Mouse (Mus musculus): Measurements from ENCODE around the gene Atad2b. TPM values are rescaled to one million over a fixed set of nuclear protein-coding genes. Genes with fewer than 3 reads are reported as not detected.
"Not testable (repeated sequence)": the region's sequence is repeated elsewhere in the genome, so short reads cannot be mapped to it uniquely, and the experiment has no call there.

Gene Atad2b
- total RNA-seq, 2 experiments from 2014 or later: 43.8 to 49.0 TPM

DNA sequence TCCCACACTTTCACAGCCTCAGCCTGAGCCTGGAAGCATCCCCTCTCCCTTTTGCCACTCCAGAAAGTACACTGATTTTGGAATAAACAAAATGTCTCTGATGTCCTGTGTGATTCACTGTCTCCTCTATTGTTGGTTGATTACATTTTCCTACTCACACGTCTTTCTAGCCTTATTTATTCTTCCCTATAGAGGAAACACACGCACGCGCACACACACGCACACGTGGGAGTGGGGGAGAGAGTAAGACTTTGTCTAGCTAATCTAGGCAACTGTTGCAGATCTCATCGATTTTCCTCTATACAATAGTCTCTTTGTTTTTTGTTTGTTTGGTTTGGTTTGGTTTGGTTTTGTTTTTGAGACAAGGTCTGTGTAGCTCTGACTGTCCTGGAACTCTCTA, 8.8 kb upstream of the Atad2b start:
- ATAC-seq (replicated peaks; ENCODE audit: poor library complexity, severe bottlenecking): no peak

DNA sequence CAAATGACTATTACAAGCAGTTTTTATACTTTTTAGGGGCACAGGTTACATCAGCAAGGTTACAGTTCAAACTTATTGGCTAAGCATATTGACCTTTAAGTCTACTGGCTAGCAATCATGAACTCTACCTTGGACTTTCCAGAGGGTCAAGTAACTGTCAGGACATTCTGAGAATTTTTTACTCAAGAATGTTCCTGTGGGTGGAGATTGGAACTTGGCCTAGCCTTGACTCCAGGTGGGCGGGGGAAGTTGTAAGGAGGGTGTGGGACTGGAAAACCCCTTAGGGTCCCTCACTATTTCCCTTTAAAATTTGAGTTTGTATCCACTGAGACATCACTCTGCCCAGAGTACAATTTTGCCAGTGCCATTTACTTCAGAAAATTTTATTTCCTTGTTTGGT, 6.7 kb upstream of the Atad2b start:
- ATAC-seq (replicated peaks; ENCODE audit: poor library complexity, severe bottlenecking): not testable (repeated sequence)

DNA sequence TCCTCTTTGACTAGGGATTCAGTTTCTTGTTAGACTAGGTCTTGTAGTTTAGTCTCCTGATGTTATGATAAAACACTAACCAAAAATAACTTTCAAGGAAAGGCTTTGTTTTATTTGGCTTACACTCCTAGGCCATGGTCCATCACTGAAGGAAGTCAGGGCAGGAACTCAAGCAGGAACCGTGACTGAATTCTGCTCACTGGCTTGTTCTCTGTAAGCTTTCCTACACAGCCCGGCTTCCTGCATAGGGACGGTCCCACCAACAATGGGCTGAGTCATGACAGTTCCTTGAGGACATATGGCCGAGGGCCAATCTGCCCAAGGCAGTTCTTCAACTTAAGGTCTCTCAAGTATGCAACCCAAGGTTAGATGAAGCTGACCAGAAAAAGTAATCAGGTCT, 5.4 kb upstream of the Atad2b start:
- no peak for ATAC-seq (replicated peaks; ENCODE audit: poor library complexity, severe bottlenecking)

DNA sequence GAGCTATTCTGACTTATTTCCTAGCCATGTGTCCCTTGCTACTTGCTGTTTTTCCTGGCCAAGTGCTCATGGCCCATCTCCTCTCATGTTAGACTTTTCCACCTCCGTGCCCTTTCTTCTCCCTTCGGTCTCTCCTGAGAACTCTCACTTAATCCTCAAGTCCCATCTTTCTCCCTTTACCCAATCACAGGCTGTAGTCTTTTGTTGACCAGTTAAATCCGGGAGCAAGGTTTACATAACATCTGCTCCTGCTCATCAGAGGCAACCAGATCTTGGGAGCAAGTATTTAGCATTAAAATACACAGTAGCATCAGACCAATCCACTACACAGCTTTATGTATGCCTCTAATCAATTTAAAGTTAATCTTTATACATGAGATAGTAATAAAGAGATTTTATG, 2.7 kb upstream of the Atad2b start:
- no peak for ATAC-seq (replicated peaks; ENCODE audit: poor library complexity, severe bottlenecking)

DNA sequence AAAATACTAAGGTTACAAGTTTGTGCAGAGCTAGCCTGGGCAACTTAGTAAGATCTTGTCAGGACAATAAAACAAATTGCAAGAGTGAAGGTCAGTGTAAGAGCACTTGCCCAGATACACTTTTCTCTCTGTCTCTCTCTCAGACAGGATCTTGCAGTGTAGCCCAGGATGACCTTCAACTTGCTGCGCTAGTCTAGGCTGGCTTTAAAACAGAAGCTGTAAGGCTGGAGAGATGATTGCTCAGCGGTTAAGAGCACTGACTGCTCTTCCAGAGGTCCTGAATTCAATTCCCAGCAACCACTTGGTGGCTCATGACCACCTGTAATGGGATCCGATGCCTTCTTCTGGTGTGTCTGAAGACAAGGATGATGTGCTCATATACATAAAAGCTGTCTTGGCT, 2.2 kb upstream of the Atad2b start:
- no peak for ATAC-seq (replicated peaks; ENCODE audit: poor library complexity, severe bottlenecking)

DNA sequence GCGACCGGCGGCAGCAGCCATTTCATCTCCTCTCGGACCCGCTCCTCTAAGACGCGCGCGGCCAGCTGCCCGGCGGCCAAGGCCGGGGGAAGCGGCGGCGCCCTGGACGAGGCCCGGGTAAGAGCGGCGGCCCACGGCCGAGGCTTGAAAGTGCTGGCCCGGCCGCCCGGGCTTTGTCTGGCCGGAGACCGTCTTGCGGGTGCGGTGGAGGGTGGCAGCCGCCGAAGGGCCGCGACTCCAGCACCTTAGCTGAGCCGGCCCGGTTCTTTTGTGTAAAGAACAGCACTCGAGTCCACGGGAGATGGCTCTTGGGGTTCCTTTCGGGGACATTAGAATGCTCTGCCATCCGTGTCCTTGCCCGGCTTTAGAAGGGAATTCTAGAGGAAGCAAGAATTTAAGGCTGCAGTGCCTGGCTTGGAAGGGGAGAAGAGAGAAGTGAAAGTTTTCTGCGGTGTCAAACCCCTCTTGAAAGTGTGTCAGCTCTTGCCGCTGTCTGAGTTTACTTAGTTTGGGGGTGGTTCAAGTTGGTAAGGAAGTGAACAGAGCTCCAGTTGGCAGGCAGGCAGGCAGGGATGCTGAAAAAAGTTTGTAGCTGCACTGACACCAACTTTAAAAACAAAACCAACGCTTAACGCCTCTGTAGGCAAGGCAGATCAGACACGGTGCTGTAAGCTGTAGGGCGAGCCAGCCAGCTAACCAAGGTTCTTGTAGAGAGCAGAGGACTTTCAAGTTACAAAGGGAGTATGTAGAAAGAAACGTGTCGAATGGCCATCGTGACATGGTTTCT, 845 bp downstream of the Atad2b start:
- peak; percentile 68 for ATAC-seq (replicated peaks; ENCODE audit: poor library complexity, severe bottlenecking)

DNA sequence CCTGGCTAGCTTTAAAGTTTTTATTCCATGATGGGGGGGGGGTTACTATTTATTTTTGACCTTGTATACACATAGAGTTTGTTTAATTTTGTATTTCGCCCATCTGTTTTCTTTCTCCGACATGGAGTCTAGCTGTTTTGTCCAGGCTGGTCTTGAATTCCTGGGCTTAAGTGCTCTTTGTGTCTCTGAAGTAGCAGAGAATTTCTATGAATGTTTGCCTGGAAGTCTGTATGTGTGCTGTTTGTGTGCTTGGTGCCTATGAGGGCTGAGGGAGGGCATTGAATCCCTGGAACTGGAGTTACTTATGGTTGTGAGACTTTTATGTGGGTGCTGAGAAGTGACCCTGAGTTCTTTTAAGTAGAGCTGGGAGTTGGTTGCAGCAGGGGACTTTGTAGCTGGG, 11.0 kb downstream of the Atad2b start:
- no peak for ATAC-seq (replicated peaks; ENCODE audit: poor library complexity, severe bottlenecking)

DNA sequence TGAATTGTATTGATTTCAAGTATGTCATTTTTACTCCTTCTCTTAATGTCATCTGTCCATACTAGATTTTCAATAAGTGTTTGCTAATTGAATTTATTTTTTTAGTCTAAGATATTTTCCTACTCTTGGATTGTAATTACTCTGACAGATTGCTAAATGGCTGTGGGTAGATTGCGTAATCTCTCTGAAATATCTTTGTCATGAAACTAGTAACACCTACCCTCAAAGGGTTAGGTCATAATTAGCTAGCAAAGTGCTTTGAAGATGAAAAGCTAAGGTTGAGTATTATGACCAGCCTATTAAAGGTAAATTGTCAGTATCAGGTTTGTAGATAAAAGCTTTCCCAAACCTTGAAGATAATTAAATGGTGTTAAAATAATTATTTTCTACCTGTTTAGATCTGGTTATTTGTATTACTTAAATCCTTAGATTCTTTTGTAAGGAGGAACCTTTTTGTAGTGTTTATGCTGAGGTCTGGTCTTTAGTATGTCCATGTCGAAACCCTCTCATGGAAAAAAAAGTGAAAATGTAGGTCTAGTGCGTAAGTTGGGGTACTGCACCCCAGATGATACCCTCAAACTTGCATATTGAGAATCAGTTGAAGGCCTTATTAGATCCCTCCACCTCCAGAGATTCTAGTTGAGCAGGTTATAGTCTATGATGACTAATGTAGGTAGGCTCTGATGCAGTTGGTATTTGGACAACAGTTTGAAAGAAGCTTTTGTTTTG, 13.8 kb downstream of the Atad2b start:
- peak; percentile 98 for ATAC-seq (replicated peaks; ENCODE audit: poor library complexity, severe bottlenecking)

DNA sequence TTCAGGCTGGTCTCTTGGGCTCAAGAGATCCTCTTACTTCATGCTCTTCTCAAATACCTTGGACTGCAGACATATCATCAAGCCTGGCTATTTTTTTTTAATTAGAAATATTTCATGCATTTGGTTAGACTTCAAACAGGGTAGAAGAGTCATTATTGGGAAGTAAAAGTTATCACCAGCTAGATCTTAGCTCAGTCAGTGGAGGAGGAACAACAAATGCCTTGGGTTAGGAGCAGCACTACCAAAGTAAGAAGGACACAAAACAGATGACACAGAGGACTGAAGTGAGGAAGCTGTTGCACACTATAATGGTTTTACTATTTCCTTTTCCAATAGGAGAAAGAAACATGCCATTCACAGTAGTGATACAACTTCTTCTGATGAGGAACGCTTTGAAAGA, 35.1 kb downstream of the Atad2b start:
- ATAC-seq (replicated peaks; ENCODE audit: poor library complexity, severe bottlenecking): no peak

DNA sequence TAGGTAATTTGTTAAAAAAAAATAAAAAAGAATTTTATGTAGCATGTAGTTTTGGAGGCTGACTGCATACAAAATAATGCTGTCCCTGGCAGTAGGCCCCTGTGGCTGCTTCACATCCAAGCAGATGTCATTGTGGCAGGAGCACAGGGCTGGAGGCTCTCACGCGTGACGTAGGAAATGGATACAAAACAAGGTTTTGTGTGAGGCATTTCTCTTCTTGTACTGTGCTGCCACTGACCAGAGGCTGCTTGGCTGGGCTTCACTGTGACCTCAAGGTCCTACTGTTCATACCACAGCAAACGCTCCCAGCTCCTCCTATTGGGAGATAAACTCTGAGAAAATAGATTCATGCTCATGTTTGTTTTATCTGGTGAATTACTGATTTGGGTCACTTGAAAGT, 36.0 kb downstream of the Atad2b start:
- no peak for ATAC-seq (replicated peaks; ENCODE audit: poor library complexity, severe bottlenecking)

DNA sequence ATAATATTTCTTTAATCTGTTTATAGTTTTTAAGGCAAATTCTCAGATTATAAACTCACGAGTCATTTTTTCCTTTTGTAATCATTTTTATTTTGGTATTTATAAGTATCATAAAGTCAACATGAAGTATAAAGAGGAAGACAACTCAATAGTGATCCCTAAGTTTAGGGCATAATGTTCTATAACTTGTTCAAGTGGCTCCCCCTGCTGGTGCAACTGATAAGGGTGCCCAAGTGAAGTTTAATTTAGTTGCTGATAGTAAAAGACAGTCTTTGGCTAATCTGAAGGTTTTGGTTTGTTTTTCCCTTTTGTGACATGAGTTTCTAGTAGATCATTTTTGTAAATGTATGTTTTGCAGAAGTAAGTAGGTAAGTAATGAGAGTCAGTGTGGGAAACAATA, 55.8 kb downstream of the Atad2b start:
- ATAC-seq (replicated peaks; ENCODE audit: poor library complexity, severe bottlenecking): peak; percentile 77

DNA sequence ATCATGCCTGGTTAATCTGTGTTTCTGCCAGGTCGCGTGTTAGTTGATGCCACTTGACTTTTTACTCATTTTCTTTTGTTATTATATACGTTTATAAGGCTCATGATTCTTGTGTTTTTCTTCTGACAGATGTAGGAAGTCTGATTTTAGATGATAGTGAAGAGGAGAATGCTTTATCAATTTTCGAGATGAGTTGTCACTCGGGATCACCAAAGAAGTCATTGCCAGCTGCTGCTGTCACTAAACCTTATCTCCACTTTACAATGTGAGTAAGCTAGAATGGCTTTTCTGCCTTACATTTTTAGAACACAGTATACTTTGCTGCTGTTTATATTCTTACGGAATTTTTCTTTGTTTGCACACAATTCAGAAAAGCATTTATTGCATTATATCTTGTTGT, 61.2 kb downstream of the Atad2b start:
- ATAC-seq (replicated peaks; ENCODE audit: poor library complexity, severe bottlenecking): no peak

DNA sequence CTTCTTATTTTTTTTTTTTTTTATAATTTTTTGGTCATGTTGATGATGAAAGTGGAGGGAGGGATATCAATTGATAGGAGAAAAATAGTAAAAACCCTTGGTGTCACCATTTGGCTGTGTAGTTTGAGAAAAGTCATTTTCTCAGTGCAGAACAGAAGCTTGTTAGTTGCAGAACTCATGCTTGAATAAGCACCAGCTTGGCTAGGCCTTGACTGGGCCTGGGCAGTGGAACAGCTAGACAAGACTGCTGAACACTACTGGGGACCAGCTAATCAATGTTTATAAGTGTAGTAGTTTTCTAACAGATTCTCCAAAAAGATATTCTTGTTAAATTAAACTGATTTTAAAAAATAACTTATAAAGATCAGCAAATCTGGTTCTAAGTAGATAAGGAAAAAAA, 79.8 kb downstream of the Atad2b start:
- ATAC-seq (replicated peaks; ENCODE audit: poor library complexity, severe bottlenecking): no peak

DNA sequence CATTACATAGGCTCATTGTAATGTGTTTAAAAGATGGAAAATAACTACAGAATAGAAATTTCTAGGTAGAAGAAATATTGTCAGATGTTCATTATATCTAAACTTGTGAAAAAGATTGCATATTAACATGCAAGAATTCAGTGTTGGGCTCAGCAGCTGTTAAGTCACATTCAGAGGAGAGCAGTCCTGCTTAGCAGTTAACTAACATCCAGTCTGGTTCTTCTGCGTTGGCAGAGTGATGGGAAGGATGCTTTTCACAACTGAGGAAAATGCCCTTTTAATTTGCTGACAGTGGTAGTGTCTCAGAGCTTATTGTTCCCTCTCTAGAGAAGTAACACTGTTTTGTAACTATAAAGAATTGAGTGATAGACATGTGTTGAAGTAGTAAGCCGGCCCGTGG, 88.2 kb downstream of the Atad2b start:
- ATAC-seq (replicated peaks; ENCODE audit: poor library complexity, severe bottlenecking): no peak

DNA sequence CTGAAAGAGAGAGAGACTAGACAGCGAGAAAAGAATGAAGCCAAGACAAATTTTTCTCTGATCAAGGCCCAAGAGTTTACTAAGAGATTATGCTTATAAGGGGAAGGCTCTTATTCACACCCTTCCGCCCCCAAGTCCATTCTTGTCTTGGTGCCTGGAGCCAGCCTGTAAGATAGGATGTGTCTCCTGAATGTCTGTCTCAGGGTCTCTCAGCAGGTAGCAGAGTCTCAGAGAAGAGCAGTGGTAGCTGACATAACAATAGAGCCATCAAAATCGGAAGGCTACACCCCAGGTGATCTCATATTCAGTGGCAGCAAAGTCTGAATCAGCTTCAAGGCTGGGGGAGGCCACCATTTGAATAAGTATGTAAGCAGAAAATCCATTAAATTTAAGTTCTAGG, 88.6 kb downstream of the Atad2b start:
- not testable (repeated sequence) for ATAC-seq (replicated peaks; ENCODE audit: poor library complexity, severe bottlenecking)

DNA sequence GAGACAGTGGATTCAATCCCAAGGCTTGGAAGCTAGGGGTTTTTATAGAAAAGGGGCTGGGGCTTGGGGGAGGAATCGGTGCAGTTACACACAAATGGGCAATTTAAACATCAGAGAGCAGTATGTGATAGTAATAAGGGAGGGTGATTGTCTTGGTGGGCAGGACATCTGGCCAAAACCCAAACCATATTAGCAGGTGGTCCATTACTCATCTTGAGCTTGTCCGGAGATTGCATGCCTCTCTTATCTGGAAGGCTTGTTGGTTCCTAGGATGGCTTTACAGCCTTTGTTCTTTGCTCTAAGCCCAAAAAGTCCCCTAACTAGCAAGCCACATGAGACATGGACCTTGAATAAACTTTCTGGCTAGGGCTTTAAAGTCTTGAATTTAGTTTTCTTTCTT, 91.5 kb downstream of the Atad2b start:
- not testable (repeated sequence) for ATAC-seq (replicated peaks; ENCODE audit: poor library complexity, severe bottlenecking)

DNA sequence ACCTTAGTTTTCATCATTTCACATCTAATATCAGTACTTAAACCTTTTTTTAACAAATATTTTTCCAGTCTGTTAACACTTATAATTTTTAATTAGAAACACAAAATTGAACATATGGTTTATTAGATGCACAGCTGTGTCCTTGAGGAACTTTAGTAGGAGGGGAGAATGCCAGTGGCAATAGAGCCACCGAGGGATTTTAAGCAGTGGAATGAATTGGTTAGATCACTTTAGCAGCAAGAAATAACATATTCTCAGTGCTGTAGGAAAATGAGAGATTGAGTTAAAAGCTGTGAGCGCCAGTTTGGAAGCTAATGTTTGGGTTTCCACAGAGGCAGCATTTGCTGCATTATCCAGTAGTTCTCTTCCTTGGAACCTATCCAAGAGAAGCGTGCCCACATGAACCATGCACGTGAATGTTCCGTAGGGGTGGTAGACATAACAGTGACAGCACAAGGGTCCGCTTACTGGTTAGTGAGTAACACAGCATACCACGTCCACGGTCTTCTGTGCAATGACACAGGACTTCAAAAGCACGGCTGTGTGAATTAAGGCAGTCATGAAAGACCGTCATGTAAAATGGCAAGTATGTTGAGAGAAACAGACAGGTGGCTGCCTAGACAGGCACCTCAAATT, 108.2 kb downstream of the Atad2b start:
- no peak for ATAC-seq (replicated peaks; ENCODE audit: poor library complexity, severe bottlenecking)

DNA sequence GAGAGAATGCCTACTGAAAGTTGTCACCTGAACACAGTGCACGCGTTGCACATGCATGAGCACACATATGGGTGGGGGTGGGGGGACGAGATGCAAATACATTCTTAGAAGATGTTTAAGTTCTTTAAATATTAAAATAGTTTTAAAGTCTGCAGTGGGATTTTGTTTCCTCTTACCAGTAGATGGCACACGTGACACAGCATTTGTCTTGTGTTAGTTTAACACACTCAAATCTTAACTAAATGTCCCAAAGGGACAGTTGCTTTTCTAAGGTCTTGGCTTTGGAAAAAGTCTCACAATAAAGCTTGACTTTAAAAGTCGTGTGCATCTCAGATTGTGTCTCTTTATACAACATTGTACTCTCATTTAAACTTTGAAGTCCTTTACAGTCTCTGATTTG, 111.9 kb downstream of the Atad2b start:
- no peak for ATAC-seq (replicated peaks; ENCODE audit: poor library complexity, severe bottlenecking)

DNA sequence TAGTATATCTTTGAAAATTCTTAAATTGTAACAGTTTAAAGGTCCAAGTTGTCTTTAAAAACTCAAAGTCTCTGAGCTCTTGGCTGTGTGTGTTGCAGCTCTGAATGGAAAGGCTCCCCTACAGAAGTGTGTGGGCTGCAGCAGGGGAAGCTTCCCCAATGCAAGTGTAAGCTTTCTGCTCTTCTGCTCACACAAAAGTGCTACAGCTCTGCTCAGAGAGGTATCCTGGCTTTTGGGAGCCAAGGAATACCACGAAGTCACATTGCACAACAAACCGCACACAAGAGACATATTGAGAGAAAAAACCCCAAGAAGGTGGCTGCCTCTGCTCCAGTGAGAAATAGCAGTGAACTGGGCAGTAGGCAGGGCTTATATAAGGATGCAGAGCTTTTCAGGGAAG, 120.9 kb downstream of the Atad2b start:
- no peak for ATAC-seq (replicated peaks; ENCODE audit: poor library complexity, severe bottlenecking)

DNA sequence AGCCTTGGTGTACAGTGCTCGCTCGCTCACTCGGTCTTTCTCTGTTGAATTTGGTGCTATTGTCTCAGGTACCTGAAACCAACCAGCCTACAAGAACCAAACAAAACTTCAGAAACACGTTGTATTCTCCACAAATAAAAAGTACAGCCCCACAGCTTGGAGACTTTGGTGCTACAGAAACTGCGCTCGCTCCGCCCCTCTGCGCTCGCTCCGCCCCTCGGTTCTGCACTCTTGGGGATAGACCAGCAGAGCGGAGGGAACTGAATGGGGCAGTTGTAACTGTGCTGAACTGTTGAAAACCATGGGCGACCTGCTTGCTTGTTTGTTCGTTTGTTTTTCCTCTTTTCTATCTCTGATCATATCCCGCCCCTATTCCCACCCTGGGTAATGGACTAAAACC, 127.0 kb downstream of the Atad2b start:
- ATAC-seq (replicated peaks; ENCODE audit: poor library complexity, severe bottlenecking): no peak

DNA sequence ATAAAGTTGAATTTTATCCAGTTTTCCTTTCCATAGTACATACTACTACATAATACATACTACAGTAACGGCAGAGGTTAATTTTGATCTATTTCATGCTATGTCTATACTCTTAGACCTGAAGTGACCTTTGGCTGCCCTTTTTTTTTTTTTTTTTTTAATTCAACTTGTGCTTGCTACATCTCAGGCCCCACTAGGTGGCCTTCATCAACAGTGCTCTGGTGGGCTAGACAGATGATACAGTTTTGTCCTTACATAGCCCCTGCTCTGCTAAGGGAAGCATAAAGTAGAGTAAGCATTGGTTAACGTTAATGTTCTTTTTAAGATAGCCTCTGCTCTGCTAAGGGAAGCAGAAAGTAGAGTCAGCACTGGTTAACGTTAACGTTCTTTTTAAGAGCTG, 131.0 kb downstream of the Atad2b start:
- ATAC-seq (replicated peaks; ENCODE audit: poor library complexity, severe bottlenecking): no peak

DNA sequence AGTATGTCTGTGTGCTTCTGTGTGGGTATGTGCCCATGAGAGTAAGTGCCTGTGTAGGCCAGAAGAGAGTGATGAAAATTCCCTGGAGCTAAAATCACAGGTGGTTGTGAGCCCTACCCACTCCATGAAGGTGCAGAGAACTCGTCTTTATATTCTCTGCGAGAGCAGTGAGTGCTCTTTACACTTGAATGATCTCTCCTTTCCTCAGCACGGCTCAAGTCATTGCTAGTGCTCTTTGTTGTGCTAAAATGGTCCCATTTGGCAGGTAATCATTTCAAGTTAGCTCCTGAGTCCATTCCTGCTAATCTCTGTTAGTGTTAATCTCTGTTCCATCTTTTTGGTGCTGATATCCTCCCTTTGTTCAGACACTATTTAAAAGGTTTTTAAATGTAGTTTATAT, 150.4 kb downstream of the Atad2b start:
- ATAC-seq (replicated peaks; ENCODE audit: poor library complexity, severe bottlenecking): no peak

All from granulocyte monocyte progenitor cell, adult 5-6 weeks (primary cell).